Mouse (Mus musculus) testis, adult 2 months (tissue): ENCODE data around the gene Zbtb7b.

ENCODE experiments used
- CTCF ChIP-seq: fragments of 200-500 bp; IDR thresholded peaks from 2 replicates; pipeline ENCODE4 v1.5.1; 2012; ENCODE audit warnings: low read depth, mild to moderate bottlenecking, inconsistent platforms, low read length, moderate library complexity; ENCODE audit not compliant: control insufficient read depth, insufficient read depth, insufficient replicate concordance
- POLR2A ChIP-seq: fragments of 200-500 bp; IDR thresholded peaks from 2 replicates; pipeline ENCODE4 v1.6.1; 2012; ENCODE audit warnings: low read depth, mild to moderate bottlenecking, inconsistent platforms, low read length, moderate library complexity; ENCODE audit not compliant: control insufficient read depth

DNA sequence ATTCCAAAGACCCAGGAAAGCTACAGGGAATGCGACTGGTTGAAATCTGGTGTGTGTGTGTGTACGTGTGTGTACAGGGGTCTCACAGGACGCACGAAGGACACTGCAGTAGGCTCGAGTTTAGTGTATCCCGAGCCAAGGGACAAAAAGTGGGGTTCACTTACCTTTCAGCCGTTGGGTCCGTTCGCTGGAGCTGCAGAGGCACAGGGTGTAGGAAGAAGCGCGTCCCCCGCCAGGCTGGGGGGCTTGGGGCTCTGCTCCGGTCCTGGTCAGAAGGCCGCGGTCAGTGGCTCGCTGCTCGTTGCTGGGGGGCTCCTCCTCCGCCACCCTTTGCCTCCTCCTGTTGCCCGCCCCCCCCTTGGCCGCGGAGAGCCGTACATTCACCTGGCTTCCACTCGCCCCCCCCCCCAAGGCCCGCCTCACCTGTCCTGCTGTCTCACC, 1.7 kb downstream of the Zbtb7b start:
- TF ChIP-seq CTCF (no peak), POLR2A (no peak)
